Mouse (Mus musculus) liver, embryonic 14.5 days (tissue): ENCODE measurements around the gene Srgap1.

Experiments used
- CTCF ChIP-seq: IDR thresholded peaks from 2 replicates; pipeline ENCODE4 v1.5.1; 2016; ENCODE audit warnings: antibody characterized with exemption, low read depth, control low read depth
- EP300 ChIP-seq: IDR thresholded peaks from 2 replicates; pipeline ENCODE4 v1.6.1; 2016; ENCODE audit warnings: antibody characterized with exemption, low read depth

- no peak for TF ChIP-seq CTCF
- TF ChIP-seq EP300 = no peak
Measured at GRCm38 (mm10) chr10:121737256-121737655, 309.9 kb downstream of the Srgap1 start.
